Mouse (Mus musculus) kidney, adult 2 months (tissue): ENCODE measurements around the gene Rilpl1.

Experiments used
- CTCF ChIP-seq: fragments of 200-500 bp; conservative IDR thresholded peaks from 2 replicates; pipeline ENCODE4 v1.5.1; 2011; ENCODE audit warnings: low read depth, mild to moderate bottlenecking, control low read depth, low read length, moderate library complexity, mixed read lengths; ENCODE audit not compliant: insufficient read depth, insufficient read length
- POLR2A ChIP-seq: fragments of 200-500 bp; IDR thresholded peaks from one replicate; pipeline ENCODE4 v1.6.1; 2011; ENCODE audit warnings: low read depth, low read length, control low read depth

GRCm38 (mm10) chr5:124498221-124498876, 32.8 kb downstream of the Rilpl1 start:
- no peak for TF ChIP-seq POLR2A
- no peak for TF ChIP-seq CTCF
